Mouse (Mus musculus): ENCODE data around the gene Gm13124. TPM values are rescaled to one million over a fixed set of nuclear protein-coding genes. Genes with fewer than 3 reads are reported as not detected.
"Not testable (repeated sequence)": the region's sequence is repeated elsewhere in the genome, so short reads cannot be mapped to it uniquely, and the experiment has no call there.

Gene Gm13124
- polyA plus RNA-seq, 1 experiment from 2014 or later = not detected

- no peak for ATAC-seq (ENCODE audit: low FRiP score, low TSS enrichment)
- Histone ChIP-seq H3K4me3 (ENCODE audit: low read depth, low read length) (no peak overlapping the region), H3K27me3 (ENCODE audit: control insufficient read depth, insufficient read depth, low read length) (no peaks in the 10 kb centered on the region), H3K4me1 (replicated peaks; ENCODE audit: control insufficient read depth, insufficient read depth) (no peaks in the 10 kb centered on the region), H3K9me3 (ENCODE audit: control insufficient read depth, low read length) (no peaks in the 10 kb centered on the region), H3K27ac (replicated peaks) (no peak overlapping the region), H3K36me3 (ENCODE audit: control insufficient read depth, insufficient read depth, low read length) (no peaks in the 10 kb centered on the region), H3K9ac (ENCODE audit: low read length) (no peak overlapping the region), H3K4me2 (replicated peaks; ENCODE audit: low read depth) (no peak overlapping the region)
- 56% methylated on average over 2 of the region's 2 CpGs for WGBS
- DNase-seq (ENCODE audit: low spot score) = no peak
- TF ChIP-seq EP300 (optimal IDR thresholded peaks at IDR 0.05) (no peak), CTCF (IDR thresholded peaks at IDR 0.05; ENCODE audit: low read depth) (no peak)
Observed at GRCm38 (mm10) chr4:144561205-144561604, 3.7 kb downstream of the Gm13124 start.

GRCm38 (mm10) chr4:144559792-144560191 lies 5.1 kb downstream of the Gm13124 start:
- H3K27me3 ChIP-seq (ENCODE audit: control insufficient read depth, insufficient read depth, low read length) = no peaks in the 10 kb centered on the region
- no peak overlapping the region for H3K4me2 ChIP-seq (replicated peaks; ENCODE audit: low read depth)
- no peak for ATAC-seq (ENCODE audit: low FRiP score, low TSS enrichment)
- peak; percentile 55 for TF ChIP-seq CTCF (IDR thresholded peaks at IDR 0.05; ENCODE audit: low read depth)
- TF ChIP-seq EP300 (optimal IDR thresholded peaks at IDR 0.05) = no peak
- H3K36me3 ChIP-seq (ENCODE audit: control insufficient read depth, insufficient read depth, low read length) = no peaks in the 10 kb centered on the region
- no peak overlapping the region for H3K4me3 ChIP-seq (ENCODE audit: low read depth, low read length)
- H3K27ac ChIP-seq (replicated peaks) = no peak overlapping the region
- H3K4me1 ChIP-seq (replicated peaks; ENCODE audit: control insufficient read depth, insufficient read depth) = no peaks in the 10 kb centered on the region
- H3K9ac ChIP-seq (ENCODE audit: low read length) = no peak overlapping the region
- no peak for DNase-seq (ENCODE audit: low spot score)
- H3K9me3 ChIP-seq (ENCODE audit: control insufficient read depth, low read length) = no peaks in the 10 kb centered on the region

- DNase-seq (ENCODE audit: low spot score) (no peak), ATAC-seq (ENCODE audit: low FRiP score, low TSS enrichment) (no peak)
- Histone ChIP-seq H3K4me2 (replicated peaks; ENCODE audit: low read depth) (no peak overlapping the region), H3K27me3 (ENCODE audit: control insufficient read depth, insufficient read depth, low read length) (no peaks in the 10 kb centered on the region), H3K36me3 (ENCODE audit: control insufficient read depth, insufficient read depth, low read length) (no peaks in the 10 kb centered on the region), H3K9me3 (ENCODE audit: control insufficient read depth, low read length) (no peaks in the 10 kb centered on the region), H3K9ac (ENCODE audit: low read length) (no peak overlapping the region), H3K4me3 (ENCODE audit: low read depth, low read length) (no peak overlapping the region), H3K27ac (replicated peaks) (no peak overlapping the region), H3K4me1 (replicated peaks; ENCODE audit: control insufficient read depth, insufficient read depth) (no peaks in the 10 kb centered on the region)
- TF ChIP-seq EP300 (optimal IDR thresholded peaks at IDR 0.05) (no peak), CTCF (IDR thresholded peaks at IDR 0.05; ENCODE audit: low read depth) (peak; percentile 22; the same call in 1 of the 2 replicates)
Observed at GRCm38 (mm10) chr4:144551156-144551555, 13.8 kb downstream of the Gm13124 start.

- not testable (repeated sequence) for H3K9ac ChIP-seq (ENCODE audit: low read length); H3K4me3 ChIP-seq (ENCODE audit: low read depth, low read length); DNase-seq (ENCODE audit: low spot score); H3K4me1 ChIP-seq (replicated peaks; ENCODE audit: control insufficient read depth, insufficient read depth); H3K27ac ChIP-seq (replicated peaks); H3K36me3 ChIP-seq (ENCODE audit: control insufficient read depth, insufficient read depth, low read length); H3K4me2 ChIP-seq (replicated peaks; ENCODE audit: low read depth); ATAC-seq (ENCODE audit: low FRiP score, low TSS enrichment); H3K27me3 ChIP-seq (ENCODE audit: control insufficient read depth, insufficient read depth, low read length); H3K9me3 ChIP-seq (ENCODE audit: control insufficient read depth, low read length)
- WGBS = 91% methylated on average over 13 of the region's 13 CpGs
Observed at GRCm38 (mm10) chr4:144545339-144545738, 19.6 kb downstream of the Gm13124 start.

GRCm38 (mm10) chr4:144544689-144545088 lies 20.2 kb downstream of the Gm13124 start:
- no peak overlapping the region for H3K4me3 ChIP-seq (ENCODE audit: low read depth, low read length)
- no peaks in the 10 kb centered on the region for H3K27me3 ChIP-seq (ENCODE audit: control insufficient read depth, insufficient read depth, low read length)
- H3K36me3 ChIP-seq (ENCODE audit: control insufficient read depth, insufficient read depth, low read length) = no peaks in the 10 kb centered on the region
- DNase-seq (ENCODE audit: low spot score) = no peak
- WGBS = 77% methylated on average over 1 of the region's 1 CpGs
- ATAC-seq (ENCODE audit: low FRiP score, low TSS enrichment) = no peak
- no peak overlapping the region for H3K9ac ChIP-seq (ENCODE audit: low read length)
- no peaks in the 10 kb centered on the region for H3K9me3 ChIP-seq (ENCODE audit: control insufficient read depth, low read length)
- no peak overlapping the region for H3K4me2 ChIP-seq (replicated peaks; ENCODE audit: low read depth)
- TF ChIP-seq EP300 (optimal IDR thresholded peaks at IDR 0.05) (no peak), CTCF (IDR thresholded peaks at IDR 0.05; ENCODE audit: low read depth) (no peak)
- H3K27ac ChIP-seq (replicated peaks) = no peak overlapping the region
- H3K4me1 ChIP-seq (replicated peaks; ENCODE audit: control insufficient read depth, insufficient read depth) = no peaks in the 10 kb centered on the region

GRCm38 (mm10) chr4:144519522-144519921 lies 45.4 kb downstream of the Gm13124 start, which contains the start of gene 9430007A20Rik:
Gene 9430007A20Rik, plus strand, starts transcription at chr4:144519822.
- no peak for DNase-seq (ENCODE audit: low spot score)
- Histone ChIP-seq H3K4me2 (replicated peaks; ENCODE audit: low read depth) (no peak within 1 kb of the TSS), H3K4me1 (replicated peaks; ENCODE audit: control insufficient read depth, insufficient read depth) (no peaks in the 10 kb centered on the region), H3K9ac (ENCODE audit: low read length) (no peak within 1 kb of the TSS), H3K36me3 (ENCODE audit: control insufficient read depth, insufficient read depth, low read length) (no peaks in the 10 kb centered on the region), H3K27ac (replicated peaks) (no peak within 1 kb of the TSS), H3K27me3 (ENCODE audit: control insufficient read depth, insufficient read depth, low read length) (no peaks in the 10 kb centered on the region), H3K9me3 (ENCODE audit: control insufficient read depth, low read length) (no peaks in the 10 kb centered on the region), H3K4me3 (ENCODE audit: low read depth, low read length) (no peak within 1 kb of the TSS)
- 75% methylated on average over 5 of the region's 5 CpGs for WGBS
- ATAC-seq (ENCODE audit: low FRiP score, low TSS enrichment) = no peak
- TF ChIP-seq CTCF (IDR thresholded peaks at IDR 0.05; ENCODE audit: low read depth) (no peak), EP300 (optimal IDR thresholded peaks at IDR 0.05) (no peak)
